Mouse (Mus musculus): Measurements from ENCODE around the gene Slc16a13. TPM values are rescaled to one million over a fixed set of nuclear protein-coding genes. Genes with fewer than 3 reads are reported as not detected.
A peak's percentile ranks its signal among the peaks of the same experiment; 100 is the strongest.

The Slc16a13 gene
- 14.9 and 17.7 TPM in 2 replicates for polyA plus RNA-seq (2015; fragmentation: Nextera tagmentation; extraction: Ambion mirVana)

- Histone ChIP-seq H3K4me3 (peak within 1 kb of the TSS; percentile 64), H3K27ac (replicated peaks) (peak within 1 kb of the TSS; percentile 93), H3K27me3 (peaks cover 11% of the 10 kb centered on the region), H3K9me3 (no peaks in the 10 kb centered on the region), H3K4me2 (replicated peaks) (peak within 1 kb of the TSS; percentile 82), H3K4me1 (peaks cover 33% of the 10 kb centered on the region), H3K9ac (replicated peaks) (peak within 1 kb of the TSS; percentile 77), H3K36me3 (peaks cover 3% of the 10 kb centered on the region; the same call in 1 of the 2 replicates)
- under 1% methylated on average over 28 of the region's 28 CpGs for WGBS
- peak; percentile 95 for ATAC-seq (replicated peaks)
Measured at GRCm38 (mm10) chr11:70220731-70221602, at the start of gene Slc16a13. Gene Slc16a13, minus strand, starts transcription at chr11:70221064.

GRCm38 (mm10) chr11:70266405-70266804 lies 45.5 kb upstream of the Slc16a13 start:
- H3K27ac ChIP-seq (replicated peaks) = no peak overlapping the region
- no peak overlapping the region for H3K4me3 ChIP-seq
- no peak overlapping the region for H3K9ac ChIP-seq (replicated peaks)
- H3K9me3 ChIP-seq = no peaks in the 10 kb centered on the region
- no peak for ATAC-seq (replicated peaks)
- H3K36me3 ChIP-seq = no peaks in the 10 kb centered on the region
- no peaks in the 10 kb centered on the region for H3K4me1 ChIP-seq
- H3K4me2 ChIP-seq (replicated peaks) = no peak overlapping the region
- no peaks in the 10 kb centered on the region; the same call in 1 of the 2 replicates for H3K27me3 ChIP-seq
- WGBS = 77% methylated on average over 1 of the region's 1 CpGs

- Histone ChIP-seq H3K36me3 (no peaks in the 10 kb centered on the region), H3K27ac (replicated peaks) (no peak overlapping the region), H3K4me3 (no peak overlapping the region), H3K4me1 (no peaks in the 10 kb centered on the region), H3K9me3 (no peaks in the 10 kb centered on the region), H3K4me2 (replicated peaks) (no peak overlapping the region), H3K9ac (replicated peaks) (no peak overlapping the region), H3K27me3 (no peaks in the 10 kb centered on the region; the same call in 1 of the 2 replicates)
- ATAC-seq (replicated peaks) = no peak
- 82% methylated on average over 4 of the region's 4 CpGs for WGBS
Measured at GRCm38 (mm10) chr11:70265819-70266218, 45.0 kb upstream of the Slc16a13 start.

GRCm38 (mm10) chr11:70265252-70265651 lies 44.4 kb upstream of the Slc16a13 start:
- no peaks in the 10 kb centered on the region for H3K36me3 ChIP-seq
- H3K27me3 ChIP-seq = no peaks in the 10 kb centered on the region; the same call in 1 of the 2 replicates
- H3K27ac ChIP-seq (replicated peaks) = no peak overlapping the region
- H3K4me3 ChIP-seq = no peak overlapping the region
- no peaks in the 10 kb centered on the region for H3K4me1 ChIP-seq
- H3K4me2 ChIP-seq (replicated peaks) = no peak overlapping the region
- no peak overlapping the region for H3K9ac ChIP-seq (replicated peaks)
- ATAC-seq (replicated peaks) = no peak
- 61% methylated on average over 3 of the region's 3 CpGs for WGBS
- no peaks in the 10 kb centered on the region for H3K9me3 ChIP-seq

- Histone ChIP-seq H3K27me3 (peaks cover 18% of the 10 kb centered on the region), H3K4me3 (no peak overlapping the region), H3K27ac (replicated peaks) (no peak overlapping the region), H3K4me2 (replicated peaks) (no peak overlapping the region), H3K36me3 (no peaks in the 10 kb centered on the region), H3K4me1 (no peaks in the 10 kb centered on the region), H3K9me3 (no peaks in the 10 kb centered on the region), H3K9ac (replicated peaks) (no peak overlapping the region)
- 92% methylated on average over 4 of the region's 4 CpGs for WGBS
- ATAC-seq (replicated peaks) = no peak
Measured at GRCm38 (mm10) chr11:70259035-70259434, 38.2 kb upstream of the Slc16a13 start.

- Histone ChIP-seq H3K9ac (replicated peaks) (no peak within 1 kb of the TSS), H3K9me3 (no peaks in the 10 kb centered on the region), H3K4me1 (no peaks in the 10 kb centered on the region), H3K27me3 (peaks cover 41% of the 10 kb centered on the region), H3K36me3 (no peaks in the 10 kb centered on the region), H3K27ac (replicated peaks) (no peak within 1 kb of the TSS), H3K4me3 (peak within 1 kb of the TSS; percentile 3; the same call in 1 of the 2 replicates), H3K4me2 (replicated peaks) (peak within 1 kb of the TSS; percentile 14; the same call in 1 of the 2 replicates)
- ATAC-seq (replicated peaks) = no peak
- WGBS = 1% methylated on average over 25 of the region's 25 CpGs
Measured at GRCm38 (mm10) chr11:70254931-70255531, 34.2 kb upstream of the Slc16a13 start, which contains the start of gene Alox12. Gene Alox12, minus strand, starts transcription at chr11:70255353.

GRCm38 (mm10) chr11:70254337-70254736 lies 33.5 kb upstream of the Slc16a13 start:
- H3K4me3 ChIP-seq = no peak overlapping the region
- H3K4me2 ChIP-seq (replicated peaks) = 0 out of 2 replicates have a peak overlapping the region, but pooled peaks have one; percentile 14
- 2% methylated on average over 18 of the region's 18 CpGs for WGBS

GRCm38 (mm10) chr11:70251853-70252252 lies 31.0 kb upstream of the Slc16a13 start:
- H3K4me2 ChIP-seq (replicated peaks) = no peak overlapping the region
- no peak overlapping the region for H3K4me3 ChIP-seq
- no peaks in the 10 kb centered on the region for H3K9me3 ChIP-seq
- no peak for ATAC-seq (replicated peaks)
- H3K27ac ChIP-seq (replicated peaks) = no peak overlapping the region
- no peaks in the 10 kb centered on the region for H3K36me3 ChIP-seq
- H3K9ac ChIP-seq (replicated peaks) = no peak overlapping the region
- H3K27me3 ChIP-seq = peaks cover 41% of the 10 kb centered on the region
- 83% methylated on average over 8 of the region's 8 CpGs for WGBS
- H3K4me1 ChIP-seq = no peaks in the 10 kb centered on the region

More at GRCm38 (mm10) chr11:70254337-70254736, 33.5 kb upstream of the Slc16a13 start:
- H3K9me3 ChIP-seq = no peaks in the 10 kb centered on the region
- no peaks in the 10 kb centered on the region for H3K36me3 ChIP-seq
- H3K27ac ChIP-seq (replicated peaks) = no peak overlapping the region
- H3K4me1 ChIP-seq = no peaks in the 10 kb centered on the region
- no peak overlapping the region for H3K9ac ChIP-seq (replicated peaks)
- no peak for ATAC-seq (replicated peaks)
- H3K27me3 ChIP-seq = peaks cover 41% of the 10 kb centered on the region

GRCm38 (mm10) chr11:70250150-70250549 lies 29.3 kb upstream of the Slc16a13 start:
- no peak overlapping the region for H3K9ac ChIP-seq (replicated peaks)
- no peaks in the 10 kb centered on the region for H3K9me3 ChIP-seq
- ATAC-seq (replicated peaks) = no peak
- no peaks in the 10 kb centered on the region for H3K4me1 ChIP-seq
- no peak overlapping the region for H3K4me3 ChIP-seq
- no peak overlapping the region for H3K27ac ChIP-seq (replicated peaks)
- H3K4me2 ChIP-seq (replicated peaks) = no peak overlapping the region
- H3K27me3 ChIP-seq = peaks cover 36% of the 10 kb centered on the region
- no peaks in the 10 kb centered on the region for H3K36me3 ChIP-seq
- 75% methylated on average over 11 of the region's 11 CpGs for WGBS

- no peak for ATAC-seq (replicated peaks)
- Histone ChIP-seq H3K27me3 (peaks cover 9% of the 10 kb centered on the region), H3K4me2 (replicated peaks) (no peak overlapping the region), H3K27ac (replicated peaks) (no peak overlapping the region), H3K36me3 (no peaks in the 10 kb centered on the region), H3K9ac (replicated peaks) (no peak overlapping the region), H3K9me3 (no peaks in the 10 kb centered on the region), H3K4me1 (no peaks in the 10 kb centered on the region), H3K4me3 (no peak overlapping the region)
- 54% methylated on average over 9 of the region's 9 CpGs for WGBS
Measured at GRCm38 (mm10) chr11:70247136-70247845, 26.4 kb upstream of the Slc16a13 start.

GRCm38 (mm10) chr11:70242591-70242990 lies 21.7 kb upstream of the Slc16a13 start:
- Histone ChIP-seq H3K9ac (replicated peaks) (no peak overlapping the region), H3K9me3 (no peaks in the 10 kb centered on the region), H3K27ac (replicated peaks) (no peak overlapping the region), H3K4me1 (peaks cover 22% of the 10 kb centered on the region), H3K27me3 (0 out of 2 replicates have a peak, but pooled peaks cover 3% of the 10 kb centered on the region), H3K4me2 (replicated peaks) (no peak overlapping the region), H3K36me3 (no peaks in the 10 kb centered on the region), H3K4me3 (no peak overlapping the region)
- WGBS = 70% methylated on average over 11 of the region's 11 CpGs
- ATAC-seq (replicated peaks) = no peak
